Mouse (Mus musculus): ENCODE data around the gene Rplp2.
"Not testable (repeated sequence)": the region's sequence is repeated elsewhere in the genome, so short reads cannot be mapped to it uniquely, and the experiment has no call there.

Rplp2 gene

DNA sequence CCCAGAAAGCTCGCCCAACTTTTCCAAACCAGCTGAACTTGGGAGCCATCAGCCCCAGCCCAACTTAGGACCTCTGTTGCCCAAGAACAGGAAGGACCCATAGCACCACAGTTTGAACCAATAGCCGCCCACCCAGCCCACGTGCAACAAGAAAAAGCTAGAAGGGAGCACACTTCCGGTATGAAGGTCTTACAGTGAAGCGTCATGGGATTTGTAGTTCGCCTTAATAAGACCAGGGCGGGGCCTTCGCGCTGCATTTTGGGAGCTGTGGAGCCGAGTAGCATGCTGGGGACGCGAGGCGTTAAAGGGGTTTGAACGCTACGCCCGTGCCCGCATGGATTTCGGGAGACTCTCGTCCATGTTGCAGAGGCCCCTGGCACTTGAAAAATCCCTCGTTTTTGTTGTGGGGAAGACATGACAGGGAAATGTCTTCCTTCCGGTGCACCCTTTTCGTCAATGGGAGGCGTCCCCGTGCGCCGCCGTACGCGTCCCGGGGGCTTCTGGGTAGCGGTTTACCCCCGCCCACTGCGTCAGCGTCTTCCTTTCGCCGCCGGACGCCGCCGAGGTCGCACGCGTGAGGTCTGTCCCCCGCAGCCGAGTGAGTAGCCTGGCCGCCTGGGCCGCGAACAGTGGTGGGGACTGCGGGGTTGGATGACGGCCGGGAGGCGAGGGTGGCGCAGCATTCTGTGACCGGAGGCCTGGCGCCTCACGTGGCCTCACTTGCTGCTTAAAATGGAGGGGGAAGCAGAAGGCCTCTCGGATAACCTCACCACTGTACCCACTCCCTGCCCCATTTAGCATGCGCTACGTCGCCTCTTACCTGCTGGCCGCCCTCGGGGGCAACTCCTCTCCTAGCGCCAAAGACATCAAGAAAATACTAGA lies at the start of gene Rplp2:
Gene Rplp2 (plus strand): TSS at position 261 of the 882 bp plus-strand sequence.
- in situ Hi-C loops (cut with MboI, MseI) = no loop called here

- in situ Hi-C loops (cut with MboI, MseI) = no loop called here
Observed at GRCm38 (mm10) chr7:141403305-141403704, 43.9 kb upstream of the Rplp2 start.

DNA sequence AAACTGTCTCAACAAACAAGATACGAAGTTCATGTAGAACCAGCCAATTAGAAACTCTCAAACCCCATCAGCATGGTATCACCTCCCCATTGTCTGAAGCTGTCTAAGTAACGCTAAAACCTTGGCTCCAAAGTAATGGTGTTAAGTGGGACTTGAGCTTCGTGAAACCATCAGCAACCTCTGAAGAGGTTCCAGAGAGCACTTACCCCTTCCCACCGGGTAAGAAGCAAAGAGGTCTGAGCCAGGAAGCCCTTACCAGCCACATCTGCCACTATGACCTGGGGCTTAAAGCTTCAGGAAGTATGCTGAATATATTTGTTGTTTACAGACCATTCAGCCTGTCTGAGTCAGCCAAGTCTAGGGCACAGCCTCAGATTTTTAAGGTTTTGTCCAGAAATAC lies 41.7 kb upstream of the Rplp2 start:
- in situ Hi-C loops (cut with MboI, MseI) = no loop called here

GRCm38 (mm10) chr7:141407670-141408069 lies 39.5 kb upstream of the Rplp2 start:
- in situ Hi-C loops (cut with MboI, MseI) = not testable (repeated sequence)

- in situ Hi-C loops (cut with MboI, MseI) = no loop called here
Observed at GRCm38 (mm10) chr7:141408833-141409232, 38.3 kb upstream of the Rplp2 start.

- in situ Hi-C loops (cut with MboI, MseI) = no loop called here
Observed at GRCm38 (mm10) chr7:141410631-141411030, 36.5 kb upstream of the Rplp2 start.

GRCm38 (mm10) chr7:141411667-141412066 lies 35.5 kb upstream of the Rplp2 start:
- in situ Hi-C loops (cut with MboI, MseI) = no loop called here

GRCm38 (mm10) chr7:141413331-141413730 lies 33.8 kb upstream of the Rplp2 start:
- in situ Hi-C loops (cut with MboI, MseI) = no loop called here

DNA sequence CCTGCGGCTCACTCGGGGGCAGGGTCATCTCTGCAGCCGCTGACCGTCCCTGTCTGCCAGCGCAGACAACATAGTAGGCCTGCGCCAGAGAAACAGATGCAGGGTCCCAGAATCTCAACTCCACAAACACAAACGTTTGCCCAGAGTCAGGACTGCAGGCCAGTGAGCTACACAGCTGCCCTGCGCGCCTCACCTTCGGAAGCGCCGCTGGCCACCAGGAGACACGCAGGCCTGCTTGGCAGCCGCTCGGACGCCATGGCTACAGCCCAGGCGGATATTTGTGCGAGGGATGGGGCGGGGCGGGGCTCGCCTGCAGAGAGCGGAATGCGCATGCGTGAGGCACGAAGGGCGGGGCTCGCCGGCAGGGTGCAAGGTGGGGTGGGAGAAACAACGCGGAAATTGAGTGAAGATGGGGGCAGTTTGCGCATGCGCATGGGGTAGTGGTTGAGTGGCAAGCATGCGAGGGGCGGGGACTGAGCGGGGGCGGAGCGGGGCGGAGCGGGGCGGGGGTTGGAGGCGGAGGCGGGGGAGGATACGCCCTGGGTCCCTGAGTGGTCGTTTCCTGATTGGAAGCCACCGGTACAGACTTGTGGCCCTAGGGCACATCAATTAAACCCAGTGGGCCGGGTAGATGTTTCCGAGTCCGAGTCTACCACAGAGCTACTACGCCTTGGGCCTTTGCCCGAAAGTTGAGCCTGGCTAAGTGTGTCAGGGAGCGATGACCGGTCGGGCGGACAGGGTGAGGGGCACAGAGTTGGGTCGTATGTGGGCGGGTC lies 33.2 kb upstream of the Rplp2 start, which contains the start of gene Gatd1:
Gene Gatd1 (minus strand): TSS at position 328 of the 776 bp plus-strand sequence.
- in situ Hi-C loops (cut with MboI, MseI) = no loop called here

- in situ Hi-C loops (cut with MboI, MseI) = no loop called here
Observed at GRCm38 (mm10) chr7:141416144-141416841, 30.9 kb upstream of the Rplp2 start.

- in situ Hi-C loops (cut with MboI, MseI) = no loop called here
Observed at GRCm38 (mm10) chr7:141417731-141418681, 29.2 kb upstream of the Rplp2 start.

- in situ Hi-C loops (cut with MboI, MseI) = no loop called here
Observed at GRCm38 (mm10) chr7:141418970-141419369, 28.2 kb upstream of the Rplp2 start.

DNA sequence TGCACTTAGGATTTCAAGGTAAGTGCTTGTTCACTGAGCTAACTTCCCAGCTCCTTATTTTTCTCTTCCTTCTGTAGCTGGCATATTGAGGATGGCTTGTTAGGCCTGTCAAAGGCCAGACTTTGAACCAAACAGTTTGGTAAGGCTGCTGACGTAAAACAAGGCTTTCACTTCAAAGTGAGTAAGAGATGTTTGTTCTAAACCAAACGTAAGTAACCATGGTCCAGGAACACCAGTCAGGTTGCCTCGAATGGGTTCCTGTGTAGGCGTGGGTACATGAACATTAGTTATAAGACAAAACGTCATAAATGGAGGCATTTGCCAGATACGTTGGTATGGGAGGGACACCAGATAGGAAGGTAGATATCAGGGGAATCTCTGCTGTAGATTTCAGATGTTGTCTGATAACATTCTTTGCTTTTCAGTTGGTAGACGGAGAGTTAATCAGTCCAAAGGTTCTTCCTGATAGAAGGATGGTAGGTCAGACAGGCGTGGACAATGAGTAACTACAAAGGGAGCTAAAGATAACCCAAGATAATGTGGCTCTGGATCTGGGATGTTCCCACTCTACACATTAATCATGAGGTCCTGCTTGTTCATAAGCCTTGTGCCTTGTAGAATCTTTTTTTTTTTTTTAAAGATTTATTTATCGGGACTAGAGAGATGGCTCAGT lies 27.0 kb upstream of the Rplp2 start:
- in situ Hi-C loops (cut with MboI, MseI) = no loop called here

DNA sequence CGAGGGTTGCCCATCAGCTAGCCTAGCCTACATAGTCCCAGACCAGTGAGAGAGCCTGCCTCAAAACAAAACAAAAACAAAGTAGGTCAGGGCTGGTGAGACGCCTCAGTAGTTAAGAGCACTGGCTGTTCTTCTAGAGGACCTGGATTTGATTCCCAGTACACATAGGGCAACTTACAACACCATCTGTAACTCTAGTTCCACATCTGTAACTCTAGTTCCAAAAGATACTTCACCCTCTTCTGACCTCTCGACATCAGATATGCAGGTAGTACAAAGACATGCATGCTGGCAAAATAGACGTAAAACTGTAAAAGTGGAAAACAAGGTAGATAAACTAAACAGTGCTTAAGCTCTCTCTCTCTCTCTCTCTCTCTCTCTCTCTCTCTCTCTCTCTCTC lies 23.4 kb upstream of the Rplp2 start:
- in situ Hi-C loops (cut with MboI, MseI) = no loop called here

DNA sequence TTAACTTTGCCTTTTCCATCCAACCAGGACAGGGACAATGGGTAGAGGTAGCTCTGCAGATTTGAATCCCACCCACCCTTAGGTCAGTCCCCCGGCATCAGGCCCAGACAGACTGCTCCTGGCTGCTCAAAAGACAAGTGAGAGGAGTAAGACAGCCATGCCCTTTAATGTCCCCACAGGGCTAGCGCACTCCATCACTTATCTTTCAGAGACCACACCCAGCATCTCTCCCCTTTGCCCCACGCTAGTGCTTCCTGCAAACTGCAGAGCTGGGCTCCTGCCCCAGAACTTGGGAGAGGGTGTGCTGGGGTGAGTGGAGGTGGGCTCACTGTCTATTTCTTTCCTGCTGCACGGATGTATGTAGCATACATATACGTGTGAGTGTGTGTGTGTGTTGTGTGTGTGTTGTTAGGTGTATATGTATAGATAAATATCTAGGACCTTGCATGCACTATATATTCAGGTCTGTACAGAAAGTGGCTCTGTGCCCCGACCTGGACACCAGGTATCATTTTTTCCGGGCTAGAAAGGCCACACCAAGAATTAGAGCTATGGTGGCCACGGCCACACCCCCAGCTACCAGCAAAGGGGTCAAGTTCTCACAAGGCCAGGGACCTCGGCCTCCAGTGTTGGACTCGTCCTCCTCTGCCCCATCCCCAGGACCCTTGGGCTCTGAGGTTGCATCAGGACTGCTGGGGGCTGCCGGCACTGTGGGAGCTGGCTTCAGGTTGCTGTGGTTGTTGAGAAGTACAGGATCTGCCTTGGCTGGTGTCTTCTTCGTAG lies 20.0 kb upstream of the Rplp2 start:
- in situ Hi-C loops (cut with MboI, MseI) = no loop called here

- in situ Hi-C loops (cut with MboI, MseI) = no loop called here
Observed at GRCm38 (mm10) chr7:141428701-141429100, 18.5 kb upstream of the Rplp2 start.

- in situ Hi-C loops (cut with MboI, MseI) = no loop called here
Observed at GRCm38 (mm10) chr7:141429310-141429709, 17.9 kb upstream of the Rplp2 start, which contains the start of gene Cend1. Gene Cend1, minus strand, starts transcription at chr7:141429491.

GRCm38 (mm10) chr7:141429840-141430584 lies 17.2 kb upstream of the Rplp2 start:
- in situ Hi-C loops (cut with MboI, MseI) = loop anchor here (5.0 to 10.0 kb wide), 2 partner anchors 33 to 1295 kb away; partner anchors contain the start of gene Mtg1
